Mouse (Mus musculus): ENCODE measurements around the gene Lmx1b. TPM values are rescaled to one million over a fixed set of nuclear protein-coding genes. Genes with fewer than 3 reads are reported as not detected.
A peak's percentile ranks its signal among the peaks of the same experiment; 100 is the strongest.

Gene Lmx1b
- polyA plus RNA-seq, 1 experiment from 2014 or later: 5.0 TPM

GRCm38 (mm10) chr2:33626262-33627057, 13.9 kb downstream of the Lmx1b start:
- Histone ChIP-seq H3K4me3 (ENCODE audit: low read depth, low read length) (no peak overlapping the region), H3K9ac (ENCODE audit: low read depth, low read length) (no peak overlapping the region), H3K27me3 (ENCODE audit: control insufficient read depth, insufficient read depth, low read length) (peaks cover 72% of the 10 kb centered on the region), H3K4me2 (replicated peaks; ENCODE audit: low read depth, low read length) (no peak overlapping the region), H3K4me1 (replicated peaks; ENCODE audit: control insufficient read depth, insufficient read depth, low read length) (peaks cover 28% of the 10 kb centered on the region), H3K36me3 (ENCODE audit: control insufficient read depth, insufficient read depth, low read length) (no peaks in the 10 kb centered on the region), H3K27ac (ENCODE audit: low read depth, low read length) (no peak overlapping the region), H3K9me3 (ENCODE audit: control insufficient read depth, low read length) (no peaks in the 10 kb centered on the region)
- ATAC-seq (ENCODE audit: low FRiP score) (no peak), DNase-seq (ENCODE audit: low spot score) (no peak)
- WGBS: 25% methylated on average over 16 of the region's 16 CpGs

DNA sequence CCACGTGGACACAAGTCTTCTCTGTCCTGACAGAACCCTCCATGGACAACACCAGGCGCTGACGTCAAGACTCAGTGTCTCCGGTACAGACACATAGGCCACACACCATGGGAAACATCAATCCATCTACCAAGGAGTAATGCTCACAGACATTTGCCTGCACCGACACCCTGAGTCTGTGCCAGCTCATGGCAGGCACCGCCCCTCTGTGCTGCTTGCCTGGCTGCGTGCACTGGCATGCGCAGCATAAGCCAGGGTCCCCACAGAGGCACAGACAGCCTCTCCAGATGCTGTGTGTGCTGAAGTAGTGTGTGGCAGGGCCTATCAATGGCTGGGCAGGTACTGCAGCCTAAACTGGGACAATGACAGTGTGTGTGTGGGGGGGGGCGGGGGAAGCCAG, 22.6 kb downstream of the Lmx1b start:
- Histone ChIP-seq H3K4me2 (replicated peaks; ENCODE audit: low read depth, low read length) (no peak overlapping the region), H3K27ac (ENCODE audit: low read depth, low read length) (no peak overlapping the region), H3K27me3 (ENCODE audit: control insufficient read depth, insufficient read depth, low read length) (peaks cover 48% of the 10 kb centered on the region)

GRCm38 (mm10) chr2:33616411-33616843, 23.9 kb downstream of the Lmx1b start:
- peaks cover 11% of the 10 kb centered on the region; the same call in 1 of the 2 replicates for H3K4me1 ChIP-seq (replicated peaks; ENCODE audit: control insufficient read depth, insufficient read depth, low read length)
- peak overlapping the region; percentile 86 for H3K27ac ChIP-seq (ENCODE audit: low read depth, low read length)
- peak; percentile 79 for DNase-seq (ENCODE audit: low spot score)
- peak overlapping the region; percentile 26 for H3K4me3 ChIP-seq (ENCODE audit: low read depth, low read length)
- H3K27me3 ChIP-seq (ENCODE audit: control insufficient read depth, insufficient read depth, low read length): peaks cover 51% of the 10 kb centered on the region
- H3K9ac ChIP-seq (ENCODE audit: low read depth, low read length): no peak overlapping the region
- peak; percentile 88 for ATAC-seq (ENCODE audit: low FRiP score)
- H3K36me3 ChIP-seq (ENCODE audit: control insufficient read depth, insufficient read depth, low read length): no peaks in the 10 kb centered on the region
- H3K9me3 ChIP-seq (ENCODE audit: control insufficient read depth, low read length): no peaks in the 10 kb centered on the region
- H3K4me2 ChIP-seq (replicated peaks; ENCODE audit: low read depth, low read length): peak overlapping the region; percentile 60
- WGBS: under 1% methylated on average over 30 of the region's 30 CpGs

More for the DNA sequence above, 22.6 kb downstream of the Lmx1b start:
- H3K36me3 ChIP-seq (ENCODE audit: control insufficient read depth, insufficient read depth, low read length): no peaks in the 10 kb centered on the region
- WGBS: 84% methylated on average over 9 of the region's 9 CpGs
- H3K4me1 ChIP-seq (replicated peaks; ENCODE audit: control insufficient read depth, insufficient read depth, low read length): peaks cover 11% of the 10 kb centered on the region; the same call in 1 of the 2 replicates
- no peak for ATAC-seq (ENCODE audit: low FRiP score)
- H3K9me3 ChIP-seq (ENCODE audit: control insufficient read depth, low read length): no peaks in the 10 kb centered on the region
- no peak overlapping the region for H3K4me3 ChIP-seq (ENCODE audit: low read depth, low read length)
- no peak for DNase-seq (ENCODE audit: low spot score)
- H3K9ac ChIP-seq (ENCODE audit: low read depth, low read length): no peak overlapping the region

DNA sequence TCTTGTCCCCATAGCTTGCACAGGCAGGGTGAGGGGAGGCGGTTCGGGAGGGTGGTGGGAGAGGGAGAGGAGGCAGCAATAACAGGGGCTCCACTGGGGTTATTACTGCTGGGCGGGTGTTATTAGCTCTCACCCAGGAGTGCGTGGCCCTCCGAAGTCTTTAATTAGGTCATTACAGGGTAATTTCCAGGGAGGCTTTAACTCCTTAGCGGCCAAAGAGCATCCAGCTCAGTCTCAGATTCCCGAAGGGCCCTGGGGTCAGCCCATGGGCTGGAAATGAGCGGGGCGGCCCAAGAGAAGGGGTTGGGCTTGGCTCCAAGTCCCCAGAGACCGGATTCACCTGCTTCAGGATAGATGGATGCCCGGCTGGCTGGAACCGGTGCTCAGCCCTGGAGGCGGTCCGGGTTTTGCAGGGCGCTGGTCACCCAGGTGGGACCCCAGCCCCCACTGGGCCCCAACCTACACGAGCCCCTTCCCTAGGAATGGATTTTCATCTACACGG, 24.4 kb downstream of the Lmx1b start:
- H3K9ac ChIP-seq (ENCODE audit: low read depth, low read length): 0 out of 2 replicates have a peak overlapping the region, but pooled peaks have one; percentile 25
- H3K27me3 ChIP-seq (ENCODE audit: control insufficient read depth, insufficient read depth, low read length): peaks cover 51% of the 10 kb centered on the region
- WGBS: 7% methylated on average over 17 of the region's 17 CpGs
- H3K9me3 ChIP-seq (ENCODE audit: control insufficient read depth, low read length): no peaks in the 10 kb centered on the region
- peaks cover 11% of the 10 kb centered on the region; the same call in 1 of the 2 replicates for H3K4me1 ChIP-seq (replicated peaks; ENCODE audit: control insufficient read depth, insufficient read depth, low read length)
- ATAC-seq (ENCODE audit: low FRiP score) (peak; percentile 66), DNase-seq (ENCODE audit: low spot score) (peak; percentile 68)
- peak overlapping the region; percentile 26 for H3K4me3 ChIP-seq (ENCODE audit: low read depth, low read length)
- H3K27ac ChIP-seq (ENCODE audit: low read depth, low read length): peak overlapping the region; percentile 86
- no peaks in the 10 kb centered on the region for H3K36me3 ChIP-seq (ENCODE audit: control insufficient read depth, insufficient read depth, low read length)
- H3K4me2 ChIP-seq (replicated peaks; ENCODE audit: low read depth, low read length): peak overlapping the region; percentile 60

DNA sequence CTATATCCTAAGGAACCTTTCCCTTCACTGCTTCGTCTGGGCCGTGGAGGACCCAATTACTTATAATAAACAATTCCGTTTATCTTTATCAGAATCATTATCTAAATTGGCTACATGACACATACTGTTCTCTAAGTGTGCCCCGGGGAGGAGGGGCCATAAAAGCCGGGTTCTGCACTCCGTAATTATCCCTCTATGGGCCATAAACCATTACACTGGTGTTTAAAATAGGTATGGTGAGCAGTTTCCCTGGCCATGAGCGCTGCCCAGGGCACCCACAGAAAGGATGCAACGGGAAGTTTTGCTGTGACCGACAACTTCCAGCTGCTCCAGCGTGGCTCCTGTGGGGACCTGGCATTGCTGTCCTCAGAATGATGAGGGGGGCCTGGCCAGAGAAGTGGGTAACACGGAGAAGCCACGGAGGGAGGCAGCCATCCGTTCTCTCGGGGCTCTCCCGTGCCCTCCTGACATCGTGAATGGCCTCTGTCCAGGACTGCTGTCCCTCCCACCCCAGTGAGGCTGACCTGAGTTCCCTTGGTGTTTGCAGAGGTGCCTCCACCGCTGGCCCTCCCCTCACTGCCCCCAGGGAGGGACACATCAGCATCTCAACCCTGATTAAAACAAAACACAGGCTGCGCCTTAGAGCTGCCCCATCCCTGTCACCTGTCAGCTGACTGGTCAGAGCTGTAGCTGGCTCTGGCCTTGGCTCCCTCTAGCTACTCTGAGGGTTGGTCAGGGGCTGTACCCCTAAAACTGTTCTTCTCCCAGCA, 34.6 kb downstream of the Lmx1b start:
- Histone ChIP-seq H3K9me3 (ENCODE audit: control insufficient read depth, low read length) (no peaks in the 10 kb centered on the region), H3K27me3 (ENCODE audit: control insufficient read depth, insufficient read depth, low read length) (peaks cover 18% of the 10 kb centered on the region), H3K27ac (ENCODE audit: low read depth, low read length) (peak overlapping the region; percentile 51), H3K9ac (ENCODE audit: low read depth, low read length) (peak overlapping the region; percentile 27; the same call in 1 of the 2 replicates), H3K36me3 (ENCODE audit: control insufficient read depth, insufficient read depth, low read length) (no peaks in the 10 kb centered on the region), H3K4me3 (ENCODE audit: low read depth, low read length) (no peak overlapping the region), H3K4me2 (replicated peaks; ENCODE audit: low read depth, low read length) (no peak overlapping the region), H3K4me1 (replicated peaks; ENCODE audit: control insufficient read depth, insufficient read depth, low read length) (no peaks in the 10 kb centered on the region; the same call in none of the 2 replicates)
- ATAC-seq (ENCODE audit: low FRiP score) (no peak), DNase-seq (ENCODE audit: low spot score) (no peak)
- WGBS: 8% methylated on average over 18 of the region's 18 CpGs

DNA sequence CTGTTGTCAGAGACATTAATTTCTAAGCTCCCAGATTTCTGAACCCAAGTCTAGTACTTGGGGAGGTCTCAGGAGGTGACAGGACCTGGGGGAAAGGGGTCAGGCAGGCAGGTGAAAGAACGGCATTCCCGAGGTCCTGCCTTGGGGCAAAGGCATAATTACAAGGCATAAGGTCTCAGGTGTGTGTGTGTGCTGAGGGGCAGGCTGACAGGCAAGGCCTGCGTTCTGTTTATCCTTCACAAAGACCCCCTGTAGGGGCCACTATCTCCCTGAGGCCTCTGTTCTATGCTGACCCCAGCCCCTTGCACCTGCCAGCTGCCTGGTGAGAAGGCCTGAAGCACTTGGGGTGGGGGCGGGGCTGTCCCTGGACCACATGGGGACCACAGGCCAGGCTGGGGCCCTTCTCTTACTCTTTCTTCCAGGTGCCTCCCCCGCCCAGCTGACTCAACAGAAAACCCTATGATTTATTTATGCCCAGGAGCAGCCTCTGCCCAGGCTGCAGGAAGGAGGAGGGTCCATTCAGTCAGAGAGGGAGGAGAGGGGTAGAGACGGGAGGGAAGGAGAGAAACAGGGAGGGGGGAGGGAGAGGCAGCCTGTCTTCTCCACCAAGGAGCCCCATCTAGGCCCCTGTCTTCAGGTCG, 35.3 kb downstream of the Lmx1b start:
- Histone ChIP-seq H3K9ac (ENCODE audit: low read depth, low read length) (no peak overlapping the region), H3K27me3 (ENCODE audit: control insufficient read depth, insufficient read depth, low read length) (peaks cover 18% of the 10 kb centered on the region), H3K4me1 (replicated peaks; ENCODE audit: control insufficient read depth, insufficient read depth, low read length) (no peaks in the 10 kb centered on the region; the same call in none of the 2 replicates), H3K27ac (ENCODE audit: low read depth, low read length) (no peak overlapping the region), H3K4me2 (replicated peaks; ENCODE audit: low read depth, low read length) (no peak overlapping the region), H3K9me3 (ENCODE audit: control insufficient read depth, low read length) (no peaks in the 10 kb centered on the region), H3K4me3 (ENCODE audit: low read depth, low read length) (no peak overlapping the region), H3K36me3 (ENCODE audit: control insufficient read depth, insufficient read depth, low read length) (no peaks in the 10 kb centered on the region)
- no peak for DNase-seq (ENCODE audit: low spot score)
- WGBS: 21% methylated on average over 7 of the region's 7 CpGs
- ATAC-seq (ENCODE audit: low FRiP score): peak; percentile 51

DNA sequence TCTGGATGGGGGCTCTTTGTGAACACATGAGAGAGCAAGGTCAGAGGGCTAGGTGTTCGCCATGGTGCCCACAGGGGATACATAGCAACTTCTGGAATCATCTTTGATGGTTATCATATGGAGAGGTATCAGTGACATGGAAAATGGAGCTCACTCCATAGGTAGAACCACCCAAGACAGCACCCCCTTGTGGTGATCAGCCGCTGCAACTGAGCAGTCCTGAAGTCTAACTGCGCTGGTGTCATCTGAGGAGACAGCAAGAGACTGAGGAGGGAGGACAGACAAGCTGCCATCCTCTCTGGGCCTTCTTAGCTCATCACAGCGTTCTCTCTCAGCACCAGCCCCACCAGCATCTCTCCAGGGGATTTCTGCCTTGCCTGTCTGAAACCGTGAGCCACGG, 39.8 kb downstream of the Lmx1b start:
- Histone ChIP-seq H3K9me3 (ENCODE audit: control insufficient read depth, low read length) (no peaks in the 10 kb centered on the region), H3K4me1 (replicated peaks; ENCODE audit: control insufficient read depth, insufficient read depth, low read length) (peaks cover 4% of the 10 kb centered on the region; the same call in 1 of the 2 replicates), H3K4me3 (ENCODE audit: low read depth, low read length) (no peak overlapping the region), H3K27me3 (ENCODE audit: control insufficient read depth, insufficient read depth, low read length) (peaks cover 11% of the 10 kb centered on the region), H3K4me2 (replicated peaks; ENCODE audit: low read depth, low read length) (no peak overlapping the region), H3K36me3 (ENCODE audit: control insufficient read depth, insufficient read depth, low read length) (no peaks in the 10 kb centered on the region), H3K9ac (ENCODE audit: low read depth, low read length) (no peak overlapping the region), H3K27ac (ENCODE audit: low read depth, low read length) (no peak overlapping the region)
- DNase-seq (ENCODE audit: low spot score): no peak
- ATAC-seq (ENCODE audit: low FRiP score): no peak
- 47% methylated on average over 6 of the region's 6 CpGs for WGBS

DNA sequence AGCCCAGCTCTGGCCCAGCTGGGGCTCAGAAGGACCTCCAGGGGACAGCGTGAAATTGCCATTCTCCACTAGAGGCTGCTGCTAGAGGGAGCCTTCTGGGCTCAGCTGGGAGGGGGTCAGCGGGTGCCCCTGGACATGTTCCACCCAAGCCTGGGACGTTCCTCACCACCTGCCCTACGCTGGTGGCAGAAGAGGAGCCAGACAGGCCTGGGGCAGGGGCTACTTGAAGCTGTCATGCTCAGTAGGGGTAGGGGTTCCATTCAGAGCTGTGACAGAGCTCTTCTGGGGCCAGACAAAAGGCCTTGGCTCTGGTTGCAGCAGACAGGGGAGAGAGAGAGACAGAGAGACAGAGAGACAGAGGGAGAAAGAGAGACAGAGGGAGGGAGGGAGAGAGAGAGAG, 42.9 kb downstream of the Lmx1b start:
- Histone ChIP-seq H3K27ac (ENCODE audit: low read depth, low read length) (peak overlapping the region; percentile 30), H3K9ac (ENCODE audit: low read depth, low read length) (no peak overlapping the region), H3K36me3 (ENCODE audit: control insufficient read depth, insufficient read depth, low read length) (no peaks in the 10 kb centered on the region), H3K4me2 (replicated peaks; ENCODE audit: low read depth, low read length) (no peak overlapping the region), H3K4me3 (ENCODE audit: low read depth, low read length) (no peak overlapping the region), H3K27me3 (ENCODE audit: control insufficient read depth, insufficient read depth, low read length) (peaks cover 15% of the 10 kb centered on the region; the same call in 1 of the 2 replicates), H3K9me3 (ENCODE audit: control insufficient read depth, low read length) (no peaks in the 10 kb centered on the region), H3K4me1 (replicated peaks; ENCODE audit: control insufficient read depth, insufficient read depth, low read length) (peaks cover 21% of the 10 kb centered on the region; the same call in 1 of the 2 replicates)
- DNase-seq (ENCODE audit: low spot score) (no peak), ATAC-seq (ENCODE audit: low FRiP score) (peak; percentile 45)
- 20% methylated on average over 4 of the region's 4 CpGs for WGBS

All from hindbrain, embryonic 11.5 days (tissue).